Mouse (Mus musculus): ENCODE results near the gene Sarnp.

DNA sequence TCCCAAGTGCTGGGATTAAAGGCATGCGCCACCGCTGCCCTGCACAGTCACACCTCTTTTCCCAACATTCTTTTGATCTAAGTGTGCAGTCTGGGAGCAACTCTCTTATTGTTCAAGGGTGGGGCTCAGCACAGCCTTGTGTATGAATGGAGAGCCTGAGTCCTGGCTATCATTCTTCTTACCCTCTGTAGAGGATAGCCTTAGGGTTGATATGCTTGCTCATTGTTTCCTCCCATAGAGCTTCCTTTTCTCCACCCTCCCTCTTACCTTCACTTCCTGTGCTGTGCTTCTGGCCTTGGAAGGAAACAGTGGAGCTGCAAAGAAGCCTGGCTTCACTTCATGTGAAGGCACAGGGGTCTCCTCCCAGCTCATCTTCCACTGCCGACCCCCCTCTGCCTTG is 83.6 kb downstream of the Sarnp start, which contains the start of gene Cd63:
- no peak for TF ChIP-seq CTCF (IDR thresholded peaks at IDR 0.05; ENCODE audit: low read depth, low read length)
- TF ChIP-seq POLR2A (IDR thresholded peaks at IDR 0.05; ENCODE audit: insufficient read depth, low read length), result no peak
